Mouse (Mus musculus) C2C12 (cell line): Measurements from ENCODE around the gene Rep15.

Experiments
- CEBPB ChIP-seq: IDR thresholded peaks from one replicate; pipeline ENCODE4 v1.6.1; 2011; ENCODE audit warnings: low read depth, mild to moderate bottlenecking, control low read depth, moderate library complexity
- CTCF ChIP-seq: IDR thresholded peaks from one replicate; pipeline ENCODE4 v1.5.1; 2011; ENCODE audit not compliant: control insufficient read depth, insufficient read depth, insufficient read length
- MYOD1 ChIP-seq: IDR thresholded peaks from one replicate; pipeline ENCODE4 v1.6.1; 2011; ENCODE audit warnings: low read depth; ENCODE audit not compliant: control insufficient read depth, insufficient read length
- USF1 ChIP-seq: IDR thresholded peaks from one replicate; pipeline ENCODE4 v1.6.1; 2011; ENCODE audit warnings: low read depth, mild to moderate bottlenecking, control low read depth, moderate library complexity

DNA sequence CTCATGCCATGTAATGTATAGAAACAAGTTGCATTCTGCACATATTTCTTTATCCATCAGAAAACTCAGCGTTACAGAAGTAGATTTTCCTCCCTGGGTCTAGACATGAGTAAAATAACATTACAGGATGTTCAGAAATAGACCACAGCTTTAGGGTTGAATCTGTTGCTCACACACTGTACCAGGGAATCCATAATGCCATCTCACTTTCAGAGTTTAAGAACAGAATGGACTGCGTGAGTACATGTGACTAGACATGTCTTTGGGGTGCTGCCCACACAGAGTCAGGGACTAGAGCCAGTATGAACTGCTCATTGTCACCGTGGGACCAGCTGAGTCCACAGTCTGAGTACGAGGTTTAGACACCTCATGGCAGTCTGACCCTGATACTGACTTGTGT, 33.7 kb upstream of the Rep15 start:
- TF ChIP-seq CTCF (no peak), MYOD1 (no peak), USF1 (no peak), CEBPB (no peak)
